Mouse (Mus musculus) C2C12 (cell line): ENCODE measurements around the gene Slc9a3r2.

Source experiments
- CTCF ChIP-seq: IDR thresholded peaks from one replicate; pipeline ENCODE4 v1.5.1; 2011; ENCODE audit not compliant: control insufficient read depth, insufficient read depth, insufficient read length
- MAX ChIP-seq: IDR thresholded peaks from one replicate; pipeline ENCODE4 v1.6.1; 2011; ENCODE audit warnings: mild to moderate bottlenecking, control low read depth

- TF ChIP-seq CTCF (no peak), MAX (no peak)
Measured at GRCm38 (mm10) chr17:24632813-24633449, 17.2 kb downstream of the Slc9a3r2 start.
